Mouse (Mus musculus): ENCODE data around the gene Brsk1.

DNA sequence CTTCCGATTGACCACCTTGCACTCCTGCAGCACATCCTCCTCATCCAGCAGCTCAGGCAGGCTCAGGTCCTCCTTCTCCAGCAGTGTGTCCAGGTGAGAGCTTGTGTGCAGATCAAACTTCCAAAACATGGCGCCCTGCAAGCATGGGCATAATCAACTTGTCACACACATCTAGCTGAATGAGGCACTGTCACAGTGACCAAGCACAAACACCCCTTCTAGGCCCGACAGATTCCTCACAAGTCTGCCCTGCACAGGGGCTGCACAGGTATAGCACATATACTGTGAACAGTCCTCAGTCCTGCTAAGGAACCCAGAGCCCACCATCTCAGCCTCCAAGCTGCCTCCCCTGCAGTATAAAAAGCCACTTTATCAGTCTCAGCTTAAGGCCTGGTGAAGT lies 43.6 kb upstream of the Brsk1 start:
- TF ChIP-seq POLR2A (IDR thresholded peaks at IDR 0.05; ENCODE audit: control insufficient read depth, low read depth, low read length) (no peak), CTCF (IDR thresholded peaks at IDR 0.05; ENCODE audit: control insufficient read depth, insufficient read depth, insufficient replicate concordance, low read depth, low read length) (no peak)
